Mouse (Mus musculus): ENCODE results near the gene Fam189a2. TPM values are rescaled to one million over a fixed set of nuclear protein-coding genes. Genes with fewer than 3 reads are reported as not detected.

Gene Fam189a2
- total and polyA plus RNA-seq, 3 experiments: 0.11 TPM; not detected in 2

DNA sequence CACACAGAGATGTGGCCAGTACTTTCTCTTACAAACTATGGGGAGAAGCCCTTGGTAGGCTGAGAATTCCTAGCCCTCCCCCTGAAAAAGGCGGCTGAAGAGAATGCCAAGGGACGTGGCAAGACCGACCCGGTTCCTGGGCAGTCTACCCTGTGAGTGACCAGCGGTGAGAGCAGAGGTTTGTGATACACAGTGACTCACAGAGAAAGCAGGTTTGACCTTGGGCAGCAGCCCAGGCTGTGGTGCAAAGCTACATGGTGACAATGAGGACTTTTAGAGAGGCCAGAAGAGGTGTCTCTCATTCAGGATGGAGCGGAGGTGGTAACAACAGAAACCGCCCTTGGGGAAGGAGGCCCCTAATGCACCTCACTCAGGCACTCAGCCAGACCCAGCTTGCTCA lies 59.4 kb downstream of the Fam189a2 start:
- no peaks in the 10 kb centered on the region for H3K36me3 ChIP-seq (replicated peaks)
- no peaks in the 10 kb centered on the region for H3K9me3 ChIP-seq (replicated peaks)
- no peaks in the 10 kb centered on the region for H3K4me1 ChIP-seq (ENCODE audit: insufficient read depth, low read depth, low read length)
- TF ChIP-seq GATA2 (IDR thresholded peaks at IDR 0.05; ENCODE audit: borderline replicate concordance, low read depth, low read length): no peak
- no peak for TF ChIP-seq POLR2AphosphoS5 (IDR thresholded peaks at IDR 0.05; ENCODE audit: insufficient replicate concordance, low read depth, low read length)
- no peak for TF ChIP-seq TAL1 (conservative IDR thresholded peaks at IDR 0.05; ENCODE audit: low read depth, low read length)
- TF ChIP-seq CTCF (IDR thresholded peaks at IDR 0.05; ENCODE audit: low read depth, low read length): no peak
- no peak for TF ChIP-seq GATA1 (IDR thresholded peaks at IDR 0.05; ENCODE audit: borderline replicate concordance, low read length)
- H3K27me3 ChIP-seq (ENCODE audit: insufficient read depth, low read length): peaks cover 3% of the 10 kb centered on the region; the same call in 1 of the 2 replicates
- DNase-seq (ENCODE audit: low spot score): no peak
- ATAC-seq (ENCODE audit: extremely low read depth, insufficient number of reproducible peaks, low FRiP score, poor library complexity, severe bottlenecking): no peak
- no peak overlapping the region for H3K4me3 ChIP-seq (ENCODE audit: low read depth, low read length)

DNA sequence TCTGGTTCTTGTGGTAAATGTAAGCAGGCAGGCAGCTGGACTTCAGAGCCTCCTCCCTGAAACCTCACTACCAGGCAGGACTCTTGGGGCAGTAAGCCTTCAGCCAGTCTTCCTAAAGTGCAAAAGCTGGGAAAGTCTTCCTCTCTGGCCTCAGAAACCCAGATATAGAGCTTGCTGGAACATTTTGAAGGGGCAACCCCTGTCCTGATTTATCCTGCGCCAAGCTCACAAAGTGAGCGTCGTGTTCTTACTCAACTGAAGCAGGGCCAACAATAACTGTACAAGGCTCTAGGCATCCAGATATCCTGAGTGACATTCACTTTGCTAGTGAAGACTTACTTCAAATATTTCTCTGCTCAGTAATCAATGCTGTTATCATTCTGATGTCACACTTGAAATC lies 60.4 kb downstream of the Fam189a2 start:
- TF ChIP-seq GATA1 (IDR thresholded peaks at IDR 0.05; ENCODE audit: borderline replicate concordance, low read length) (no peak), GATA2 (IDR thresholded peaks at IDR 0.05; ENCODE audit: borderline replicate concordance, low read depth, low read length) (no peak), TAL1 (conservative IDR thresholded peaks at IDR 0.05; ENCODE audit: low read depth, low read length) (no peak), POLR2AphosphoS5 (IDR thresholded peaks at IDR 0.05; ENCODE audit: insufficient replicate concordance, low read depth, low read length) (no peak), CTCF (IDR thresholded peaks at IDR 0.05; ENCODE audit: low read depth, low read length) (no peak)
- H3K36me3 ChIP-seq (replicated peaks): no peaks in the 10 kb centered on the region
- no peak for DNase-seq (ENCODE audit: low spot score)
- no peak overlapping the region for H3K4me3 ChIP-seq (ENCODE audit: low read depth, low read length)
- peaks cover 3% of the 10 kb centered on the region; the same call in 1 of the 2 replicates for H3K27me3 ChIP-seq (ENCODE audit: insufficient read depth, low read length)
- H3K4me1 ChIP-seq (ENCODE audit: insufficient read depth, low read depth, low read length): no peaks in the 10 kb centered on the region
- no peaks in the 10 kb centered on the region for H3K9me3 ChIP-seq (replicated peaks)
- no peak for ATAC-seq (ENCODE audit: extremely low read depth, insufficient number of reproducible peaks, low FRiP score, poor library complexity, severe bottlenecking)

DNA sequence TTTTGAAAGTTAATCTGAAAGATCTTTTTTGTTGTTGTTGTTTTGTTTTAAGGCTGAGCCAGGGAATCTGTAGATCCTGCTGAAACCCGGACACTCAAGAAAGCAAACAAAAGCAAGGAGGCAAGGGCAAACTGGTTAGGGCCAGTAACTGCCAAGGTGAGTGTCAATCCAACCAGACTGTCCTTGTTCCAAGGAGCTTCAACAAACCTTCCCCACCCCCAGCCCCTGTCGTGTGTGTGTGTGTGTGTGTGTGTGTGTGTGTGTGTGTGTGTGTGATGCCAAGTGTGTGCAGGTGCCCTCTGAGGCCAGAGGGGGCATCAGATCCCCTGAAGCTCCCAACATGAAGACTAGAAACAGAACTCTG lies 62.0 kb downstream of the Fam189a2 start:
- ATAC-seq (ENCODE audit: extremely low read depth, insufficient number of reproducible peaks, low FRiP score, poor library complexity, severe bottlenecking): no peak
- Histone ChIP-seq H3K9me3 (replicated peaks) (no peaks in the 10 kb centered on the region), H3K27me3 (ENCODE audit: insufficient read depth, low read length) (peaks cover 3% of the 10 kb centered on the region; the same call in 1 of the 2 replicates), H3K4me1 (ENCODE audit: insufficient read depth, low read depth, low read length) (no peaks in the 10 kb centered on the region), H3K36me3 (replicated peaks) (no peaks in the 10 kb centered on the region), H3K4me3 (ENCODE audit: low read depth, low read length) (no peak overlapping the region)
- no peak for TF ChIP-seq POLR2AphosphoS5 (IDR thresholded peaks at IDR 0.05; ENCODE audit: insufficient replicate concordance, low read depth, low read length)
- no peak for TF ChIP-seq GATA2 (IDR thresholded peaks at IDR 0.05; ENCODE audit: borderline replicate concordance, low read depth, low read length)
- no peak for TF ChIP-seq TAL1 (conservative IDR thresholded peaks at IDR 0.05; ENCODE audit: low read depth, low read length)
- TF ChIP-seq CTCF (IDR thresholded peaks at IDR 0.05; ENCODE audit: low read depth, low read length): no peak
- no peak for TF ChIP-seq GATA1 (IDR thresholded peaks at IDR 0.05; ENCODE audit: borderline replicate concordance, low read length)
- no peak for DNase-seq (ENCODE audit: low spot score)

DNA sequence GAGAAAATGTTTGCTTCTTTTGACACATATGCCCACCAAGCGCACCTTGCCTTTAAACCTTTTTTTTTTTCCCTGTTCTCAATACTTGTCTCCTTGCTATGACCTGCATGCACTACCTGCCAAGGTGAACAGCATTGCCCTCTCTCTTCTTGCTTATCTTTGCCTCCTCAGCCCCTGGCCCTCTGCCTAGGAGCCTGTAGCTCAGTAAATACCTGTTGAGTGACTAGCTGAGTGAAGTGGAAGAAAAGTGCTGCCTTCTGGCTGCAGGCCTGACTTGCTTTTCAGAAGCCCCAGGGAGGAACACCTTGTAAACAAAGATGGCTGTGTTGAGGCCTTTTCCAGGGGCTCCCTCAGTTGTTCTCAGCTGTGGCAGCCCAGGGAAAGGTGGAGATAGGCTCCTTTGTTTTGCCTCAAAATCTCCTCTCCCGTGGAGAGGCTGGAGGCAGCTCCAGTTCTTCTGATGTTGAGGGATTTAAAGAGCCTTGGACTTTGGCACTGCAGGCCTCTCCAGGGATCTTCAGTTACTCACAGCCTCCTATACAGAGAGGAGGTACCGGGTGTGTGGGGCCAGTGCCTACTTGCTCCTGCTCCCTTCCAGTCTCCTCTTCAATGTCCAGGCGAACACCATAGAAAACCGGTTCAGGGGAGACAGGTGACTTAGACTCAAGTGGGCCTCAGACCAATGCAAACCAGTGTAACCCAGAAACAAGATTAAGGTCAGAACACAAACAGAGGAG lies 62.5 kb downstream of the Fam189a2 start:
- Histone ChIP-seq H3K4me1 (ENCODE audit: insufficient read depth, low read depth, low read length) (no peaks in the 10 kb centered on the region), H3K9me3 (replicated peaks) (no peaks in the 10 kb centered on the region), H3K27me3 (ENCODE audit: insufficient read depth, low read length) (peaks cover 2% of the 10 kb centered on the region; the same call in 1 of the 2 replicates), H3K36me3 (replicated peaks) (no peaks in the 10 kb centered on the region), H3K4me3 (ENCODE audit: low read depth, low read length) (no peak overlapping the region)
- no peak for DNase-seq (ENCODE audit: low spot score)
- TF ChIP-seq GATA1 (IDR thresholded peaks at IDR 0.05; ENCODE audit: borderline replicate concordance, low read length) (no peak), GATA2 (IDR thresholded peaks at IDR 0.05; ENCODE audit: borderline replicate concordance, low read depth, low read length) (no peak), CTCF (IDR thresholded peaks at IDR 0.05; ENCODE audit: low read depth, low read length) (no peak), TAL1 (conservative IDR thresholded peaks at IDR 0.05; ENCODE audit: low read depth, low read length) (no peak)
- no peak for ATAC-seq (ENCODE audit: extremely low read depth, insufficient number of reproducible peaks, low FRiP score, poor library complexity, severe bottlenecking)

DNA sequence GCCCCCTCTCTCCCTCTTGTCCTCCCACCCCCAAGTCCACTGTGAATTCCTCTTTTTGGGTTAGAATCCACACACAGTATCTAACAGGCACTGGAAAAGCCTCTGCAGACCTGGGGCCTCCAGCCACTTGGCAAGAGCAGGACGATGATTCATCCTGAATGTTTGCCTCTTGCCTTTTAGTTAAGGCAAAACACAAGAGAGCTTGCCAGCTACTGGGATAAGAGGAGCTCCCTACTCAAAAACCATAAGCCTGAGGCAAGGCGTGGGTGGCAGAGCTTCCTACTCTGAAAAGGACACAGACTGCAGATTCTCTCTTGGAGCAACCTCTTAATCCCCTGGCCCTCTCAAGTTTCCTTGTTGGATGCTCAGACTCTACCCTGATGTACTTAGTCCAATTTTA lies 63.7 kb downstream of the Fam189a2 start:
- H3K4me1 ChIP-seq (ENCODE audit: insufficient read depth, low read depth, low read length): no peaks in the 10 kb centered on the region
- no peak for DNase-seq (ENCODE audit: low spot score)
- H3K27me3 ChIP-seq (ENCODE audit: insufficient read depth, low read length): no peaks in the 10 kb centered on the region
- TF ChIP-seq TAL1 (conservative IDR thresholded peaks at IDR 0.05; ENCODE audit: low read depth, low read length): no peak
- TF ChIP-seq GATA1 (IDR thresholded peaks at IDR 0.05; ENCODE audit: borderline replicate concordance, low read length): no peak
- no peak for TF ChIP-seq CTCF (IDR thresholded peaks at IDR 0.05; ENCODE audit: low read depth, low read length)
- no peak for TF ChIP-seq GATA2 (IDR thresholded peaks at IDR 0.05; ENCODE audit: borderline replicate concordance, low read depth, low read length)
- no peak for TF ChIP-seq POLR2AphosphoS5 (IDR thresholded peaks at IDR 0.05; ENCODE audit: insufficient replicate concordance, low read depth, low read length)
- no peak overlapping the region for H3K4me3 ChIP-seq (ENCODE audit: low read depth, low read length)
- ATAC-seq (ENCODE audit: extremely low read depth, insufficient number of reproducible peaks, low FRiP score, poor library complexity, severe bottlenecking): no peak
- no peaks in the 10 kb centered on the region for H3K9me3 ChIP-seq (replicated peaks)
- no peaks in the 10 kb centered on the region for H3K36me3 ChIP-seq (replicated peaks)

DNA sequence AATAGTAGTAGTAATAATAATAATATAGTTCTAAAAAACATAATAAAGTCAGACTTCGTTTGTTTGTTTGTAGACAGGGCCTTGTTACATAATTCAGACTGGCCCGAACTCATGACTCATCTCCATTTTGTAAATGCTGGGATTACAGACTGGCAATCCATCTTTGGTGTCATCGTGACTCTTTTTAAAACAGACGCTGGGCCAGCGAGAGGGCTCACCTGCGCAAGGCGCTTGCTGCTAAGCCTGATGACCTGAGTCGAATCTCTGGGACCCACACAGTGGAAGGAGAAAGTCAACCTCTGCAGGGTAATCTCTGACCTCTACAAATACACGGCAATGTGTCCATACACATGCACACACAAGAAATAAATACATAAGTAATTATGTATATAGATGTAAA lies 64.4 kb downstream of the Fam189a2 start:
- DNase-seq (ENCODE audit: low spot score): no peak
- Histone ChIP-seq H3K27me3 (ENCODE audit: insufficient read depth, low read length) (no peaks in the 10 kb centered on the region), H3K4me1 (ENCODE audit: insufficient read depth, low read depth, low read length) (no peaks in the 10 kb centered on the region), H3K36me3 (replicated peaks) (no peaks in the 10 kb centered on the region), H3K4me3 (ENCODE audit: low read depth, low read length) (no peak overlapping the region), H3K9me3 (replicated peaks) (no peaks in the 10 kb centered on the region)
- TF ChIP-seq GATA2 (IDR thresholded peaks at IDR 0.05; ENCODE audit: borderline replicate concordance, low read depth, low read length) (no peak), TAL1 (conservative IDR thresholded peaks at IDR 0.05; ENCODE audit: low read depth, low read length) (no peak), POLR2AphosphoS5 (IDR thresholded peaks at IDR 0.05; ENCODE audit: insufficient replicate concordance, low read depth, low read length) (no peak), CTCF (IDR thresholded peaks at IDR 0.05; ENCODE audit: low read depth, low read length) (no peak), GATA1 (IDR thresholded peaks at IDR 0.05; ENCODE audit: borderline replicate concordance, low read length) (no peak)
- no peak for ATAC-seq (ENCODE audit: extremely low read depth, insufficient number of reproducible peaks, low FRiP score, poor library complexity, severe bottlenecking)
